Mouse (Mus musculus) urinary bladder, postnatal 36 days (tissue): ENCODE results near the gene Mfsd4a.
A peak's percentile ranks its signal among the peaks of the same experiment; 100 is the strongest.

Experiments used
- DNase-seq, 2 experiments: peaks; one replicate each; pipeline ENCODE4 v3.0.0; 2022; ENCODE audit warnings: low spot score in 2 of 2, mixed read lengths in 1 of 2

Mfsd4a gene

GRCm38 (mm10) chr1:132065475-132066172 is 2.2 kb downstream of the Mfsd4a start:
- no peak for DNase-seq

GRCm38 (mm10) chr1:132065001-132065400 is 2.9 kb downstream of the Mfsd4a start:
- DNase-seq, result no peak

GRCm38 (mm10) chr1:132063096-132063495 is 4.8 kb downstream of the Mfsd4a start:
- no peak for DNase-seq

- DNase-seq, result no peak
Measured at GRCm38 (mm10) chr1:132061750-132062541, 5.9 kb downstream of the Mfsd4a start.

- no peak for DNase-seq
Measured at GRCm38 (mm10) chr1:132060036-132060769, 7.7 kb downstream of the Mfsd4a start.

DNA sequence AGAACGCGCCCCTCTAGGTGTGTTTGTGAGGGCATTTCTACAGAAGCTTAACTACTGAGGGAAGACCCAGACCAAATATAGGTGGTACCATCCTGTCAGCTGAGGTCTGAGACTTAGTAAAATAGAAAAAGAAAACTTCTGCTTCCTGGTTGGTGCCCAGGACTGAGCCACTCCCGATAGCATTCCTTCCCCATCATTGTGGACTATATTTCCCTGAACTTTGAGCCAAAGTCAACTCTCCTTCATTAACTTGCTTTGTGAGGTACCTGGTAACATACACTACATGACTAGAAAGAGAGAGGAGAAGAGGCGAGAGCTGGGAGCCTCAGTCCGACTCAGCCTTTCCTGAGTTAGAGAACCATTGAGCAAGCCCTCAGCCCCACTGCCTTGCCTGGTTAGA is 9.3 kb downstream of the Mfsd4a start:
- DNase-seq, result no peak

- DNase-seq, result no peak
Measured at GRCm38 (mm10) chr1:132055054-132055664, 12.7 kb downstream of the Mfsd4a start.

- DNase-seq, result no peak
Measured at GRCm38 (mm10) chr1:132054387-132054786, 13.5 kb downstream of the Mfsd4a start.

DNA sequence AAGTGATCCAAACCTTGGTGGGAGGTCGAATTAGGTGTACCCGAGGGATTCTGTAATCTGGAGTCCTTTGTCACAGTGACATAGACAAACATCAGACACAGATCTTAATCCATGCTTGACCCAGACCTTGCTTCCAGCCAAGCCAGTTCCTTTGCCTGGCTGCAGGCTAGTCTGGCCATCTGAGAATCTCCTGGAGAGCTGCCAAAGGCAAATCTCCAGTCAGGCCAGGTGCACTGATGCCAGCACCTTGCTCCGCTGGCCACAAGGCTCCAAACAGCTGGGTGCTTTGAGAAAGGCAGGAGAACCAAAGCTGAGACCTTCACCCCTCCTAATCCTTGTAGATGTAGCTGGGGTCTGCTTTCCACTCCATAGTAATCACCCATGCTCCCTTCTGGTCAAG is 16.1 kb downstream of the Mfsd4a start:
- peak; percentile 23 to 36 for DNase-seq

GRCm38 (mm10) chr1:132046143-132046735 is 21.6 kb downstream of the Mfsd4a start:
- DNase-seq, result peak; percentile 36 to 57

DNA sequence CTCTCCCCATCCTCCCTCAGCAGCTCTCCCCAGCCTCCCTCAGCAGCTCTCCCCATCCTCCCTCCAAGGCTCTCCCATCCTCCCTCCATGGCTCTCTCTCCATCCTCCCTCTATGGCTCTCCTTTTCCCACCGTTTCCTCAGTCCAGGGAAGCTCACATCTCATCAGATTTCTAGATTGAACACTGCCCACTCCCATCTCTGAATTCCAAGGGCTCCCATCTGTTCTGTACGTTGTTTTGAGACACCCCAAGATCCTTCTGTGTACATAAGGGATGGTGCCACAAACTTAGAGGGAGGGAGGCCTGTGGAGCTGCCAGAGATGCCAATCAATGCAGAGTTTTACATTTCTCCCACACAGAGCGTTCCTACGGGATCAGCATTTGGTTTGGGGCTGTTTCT is 24.1 kb downstream of the Mfsd4a start:
- no peak for DNase-seq

- no peak for DNase-seq
Measured at GRCm38 (mm10) chr1:132040201-132040621, 27.7 kb downstream of the Mfsd4a start.

- no peak for DNase-seq
Measured at GRCm38 (mm10) chr1:132038753-132039152, 29.1 kb downstream of the Mfsd4a start.

DNA sequence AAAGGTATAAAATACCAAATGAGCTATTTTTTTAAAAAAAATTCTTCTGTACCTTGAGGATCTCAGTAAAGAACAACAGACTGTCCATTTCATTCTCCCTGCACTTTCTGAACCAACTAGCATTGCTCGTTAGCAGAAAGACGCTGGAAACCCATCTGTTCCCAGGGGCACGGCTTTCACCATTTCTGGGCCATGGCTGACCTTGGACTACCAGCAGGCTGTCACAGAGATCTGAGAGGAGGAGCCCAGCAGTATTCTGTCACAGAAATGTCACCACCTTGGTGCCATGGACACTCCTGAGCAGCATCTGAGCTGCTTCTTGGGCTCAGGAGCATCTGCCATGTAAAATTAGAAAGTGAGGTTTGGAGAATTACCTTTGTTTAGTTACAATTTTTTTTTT is 30.1 kb downstream of the Mfsd4a start:
- no peak for DNase-seq

GRCm38 (mm10) chr1:132032172-132032571 is 35.7 kb downstream of the Mfsd4a start:
- no peak for DNase-seq

DNA sequence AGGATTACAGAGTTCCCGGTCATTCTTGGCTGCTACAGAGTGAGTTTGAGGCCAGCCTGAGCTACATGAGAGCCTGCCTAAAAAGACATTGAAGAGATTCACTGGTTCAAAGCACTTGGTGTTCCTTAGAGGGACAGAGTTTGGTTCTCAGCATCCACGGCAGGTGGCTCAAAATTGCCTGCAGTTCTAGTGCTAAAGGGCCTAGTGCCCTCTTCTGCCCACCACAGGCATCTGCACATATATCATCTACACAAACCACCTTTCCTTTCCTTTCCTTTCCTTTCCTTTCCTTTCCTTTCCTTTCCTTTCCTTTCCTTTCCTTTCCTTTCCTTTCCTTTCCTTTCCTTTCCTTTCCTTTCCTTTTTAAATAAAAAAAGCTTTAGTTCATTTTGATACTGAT is 37.3 kb downstream of the Mfsd4a start:
- DNase-seq, result no peak

DNA sequence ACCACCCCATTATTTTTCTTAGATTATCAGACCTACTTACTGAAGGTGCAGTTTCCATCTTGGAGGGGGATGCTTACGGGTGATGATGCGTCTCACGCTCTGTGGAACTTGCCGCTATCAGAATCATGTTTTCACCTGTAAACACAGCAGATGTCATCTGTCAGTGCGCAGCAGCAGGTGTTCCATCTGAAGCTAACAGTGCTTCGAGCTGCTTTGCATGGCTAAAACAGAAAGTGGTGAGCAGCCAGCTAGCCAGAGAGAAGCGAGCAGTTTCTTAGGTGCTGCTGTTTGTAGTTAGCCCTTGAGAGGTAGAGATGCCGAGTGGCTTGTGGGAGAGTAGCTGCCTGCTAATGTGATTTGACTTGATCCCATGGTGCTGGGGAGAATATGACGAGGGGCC is 39.4 kb downstream of the Mfsd4a start:
- DNase-seq, result no peak

- peak in 1 of 2 experiments; percentile 44 for DNase-seq
Measured at GRCm38 (mm10) chr1:132027978-132028377, 39.9 kb downstream of the Mfsd4a start.

DNA sequence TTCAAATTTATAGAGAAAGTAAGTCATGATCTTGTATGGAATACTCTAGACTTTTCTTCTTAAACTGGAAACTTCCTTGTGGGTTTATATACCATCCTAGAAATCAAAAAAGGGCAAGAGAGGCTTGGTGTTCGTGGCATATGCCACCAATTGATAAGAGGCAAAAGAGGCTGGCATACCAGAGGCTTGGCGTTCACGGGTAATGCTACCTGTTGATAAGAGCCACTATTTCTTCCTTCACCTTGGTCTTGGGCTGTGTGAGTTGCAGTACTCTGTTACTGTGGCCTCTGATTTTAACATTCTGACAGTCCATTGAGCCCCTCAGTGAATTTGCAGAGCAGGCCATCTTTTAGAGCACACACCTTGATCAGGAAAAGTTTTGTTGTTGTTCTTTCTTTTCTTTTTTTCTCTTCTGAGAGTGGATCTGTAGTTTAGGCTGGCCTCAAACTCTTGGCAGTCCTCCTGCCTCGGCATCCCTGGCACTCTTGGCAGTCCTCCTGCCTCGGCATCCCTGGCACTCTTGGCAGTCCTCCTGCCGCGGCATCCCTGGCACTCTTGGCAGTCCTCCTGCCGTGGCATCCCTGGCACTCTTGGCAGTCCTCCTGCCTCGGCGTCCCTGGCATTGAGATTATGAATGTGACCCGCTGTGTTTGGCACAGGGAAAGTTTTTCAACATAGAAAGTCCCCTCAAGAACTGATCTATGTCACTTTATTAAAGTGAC is 40.8 kb downstream of the Mfsd4a start:
- no peak for DNase-seq

GRCm38 (mm10) chr1:132022107-132022506 is 45.8 kb downstream of the Mfsd4a start:
- DNase-seq, result no peak

GRCm38 (mm10) chr1:132019876-132020275 is 48.0 kb downstream of the Mfsd4a start:
- no peak for DNase-seq
